Mouse (Mus musculus) lung, embryonic 15.5 days (tissue): ENCODE results near the gene Lonrf2. TPM values are rescaled to one million over a fixed set of nuclear protein-coding genes. Genes with fewer than 3 reads are reported as not detected.

Source experiments
- ATAC-seq: fragments of 200-750 bp; cut with Nextera tagmentation; 2 replicates; pipeline ENCODE4 v1.8.0; 2017; ENCODE audit warnings: moderate number of reproducible peaks, borderline replicate concordance; ENCODE audit not compliant: low FRiP score, low TSS enrichment; ENCODE audit errors: extremely low read depth
- H3K27ac ChIP-seq: fragments of 300-500 bp; sonication (generic); 2 replicates; pipeline ENCODE4 v1.5.1; 2015; ENCODE audit warnings: moderate library complexity, mild to moderate bottlenecking, inconsistent platforms
- H3K27me3 ChIP-seq: fragments of 300-500 bp; sonication (generic); 2 replicates; pipeline ENCODE4 v1.6.1; 2015; ENCODE audit warnings: inconsistent platforms
- H3K36me3 ChIP-seq: fragments of 300-500 bp; sonication (generic); 2 replicates; pipeline ENCODE4 v1.6.1; 2015; ENCODE audit warnings: inconsistent platforms
- H3K4me1 ChIP-seq: fragments of 300-500 bp; sonication (generic); 2 replicates; pipeline ENCODE4 v1.6.1; 2015; ENCODE audit warnings: inconsistent platforms
- H3K4me2 ChIP-seq: fragments of 300-500 bp; sonication (generic); 2 replicates; pipeline ENCODE4 v1.6.1; 2015; ENCODE audit warnings: inconsistent platforms, mild to moderate bottlenecking, moderate library complexity
- H3K4me3 ChIP-seq: fragments of 300-500 bp; sonication (generic); 2 replicates; pipeline ENCODE4 v1.5.1; 2015; ENCODE audit warnings: mild to moderate bottlenecking, inconsistent platforms
- H3K9ac ChIP-seq: fragments of 300-500 bp; sonication (generic); 2 replicates; pipeline ENCODE4 v1.6.1; 2015; ENCODE audit warnings: inconsistent platforms
- H3K9me3 ChIP-seq: fragments of 300-500 bp; sonication (generic); 2 replicates; pipeline ENCODE4 v1.6.1; 2016; ENCODE audit warnings: inconsistent platforms
- WGBS: fragments of 180-500 bp; shearing (Covaris S2); methylation state at CpG from one replicate; pipeline ENCODE4 v1.1.7; 2015; 5-methylcytosine and 5-hydroxymethylcytosine counted together
- polyA plus RNA-seq: library from polyadenylated mRNA; unstranded; fragments of >200 nt; fragmentation: Nextera tagmentation; extraction: Ambion mirVana; gene quantifications from 2 replicates; pipeline ENCODE4 v1.2.1, GENCODE M21; 2015

The Lonrf2 gene
- polyA plus RNA-seq, 1 experiment from 2014 or later, result 0.72 TPM

- Histone ChIP-seq H3K36me3 (no peaks in the 10 kb centered on the region), H3K4me2 (no peak overlapping the region), H3K27ac (no peak overlapping the region), H3K9ac (no peak overlapping the region), H3K27me3 (no peaks in the 10 kb centered on the region), H3K4me1 (no peaks in the 10 kb centered on the region), H3K9me3 (no peaks in the 10 kb centered on the region), H3K4me3 (no peak overlapping the region)
- WGBS, result 58% methylated on average over 7 of the region's 7 CpGs
- no peak for ATAC-seq
Observed at GRCm38 (mm10) chr1:38789988-38790602, 46.4 kb downstream of the Lonrf2 start.

- ATAC-seq, result no peak
- WGBS, result 72% methylated on average over 3 of the region's 3 CpGs
Observed at GRCm38 (mm10) chr1:38788904-38789303, 47.6 kb downstream of the Lonrf2 start.

DNA sequence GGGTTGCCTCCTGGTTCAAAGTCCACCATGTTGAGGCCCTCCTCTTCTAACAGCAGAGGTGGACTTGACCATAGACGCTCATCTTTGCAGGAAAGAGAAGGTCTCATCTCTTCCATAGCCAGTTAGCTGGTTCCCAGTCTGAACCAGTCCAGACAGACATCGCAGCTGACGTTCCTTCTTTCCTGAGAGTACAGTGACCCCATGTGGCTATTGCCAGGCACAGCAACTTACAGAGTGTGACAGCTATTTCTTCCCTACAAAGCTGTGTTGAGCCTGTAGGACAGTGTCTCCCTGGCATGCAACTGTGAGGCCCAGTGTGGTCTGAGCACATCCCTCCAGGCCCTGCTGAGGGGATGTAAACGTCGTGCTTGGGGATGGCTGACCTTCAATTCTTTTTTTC lies 49.1 kb downstream of the Lonrf2 start:
- Histone ChIP-seq H3K4me1 (no peaks in the 10 kb centered on the region), H3K36me3 (no peaks in the 10 kb centered on the region), H3K9me3 (no peaks in the 10 kb centered on the region), H3K4me3 (no peak overlapping the region), H3K27ac (no peak overlapping the region), H3K27me3 (no peaks in the 10 kb centered on the region), H3K4me2 (no peak overlapping the region), H3K9ac (no peak overlapping the region)
- ATAC-seq, result peak; percentile 20; the same call in 1 of the 2 replicates
- 5% methylated on average over 5 of the region's 5 CpGs for WGBS

More at GRCm38 (mm10) chr1:38788904-38789303, 47.6 kb downstream of the Lonrf2 start:
- no peaks in the 10 kb centered on the region for H3K9me3 ChIP-seq
- no peak overlapping the region for H3K4me3 ChIP-seq
- no peaks in the 10 kb centered on the region for H3K4me1 ChIP-seq
- no peaks in the 10 kb centered on the region for H3K36me3 ChIP-seq
- H3K9ac ChIP-seq, result no peak overlapping the region
- no peak overlapping the region for H3K4me2 ChIP-seq
- no peak overlapping the region for H3K27ac ChIP-seq
- H3K27me3 ChIP-seq, result no peaks in the 10 kb centered on the region

- ATAC-seq, result no peak
- Histone ChIP-seq H3K9ac (no peak overlapping the region), H3K36me3 (no peaks in the 10 kb centered on the region), H3K4me3 (no peak overlapping the region), H3K9me3 (no peaks in the 10 kb centered on the region), H3K27ac (no peak overlapping the region), H3K4me1 (no peaks in the 10 kb centered on the region), H3K27me3 (no peaks in the 10 kb centered on the region), H3K4me2 (no peak overlapping the region)
- WGBS, result 71% methylated on average over 7 of the region's 7 CpGs
Observed at GRCm38 (mm10) chr1:38786358-38786757, 50.2 kb downstream of the Lonrf2 start.

GRCm38 (mm10) chr1:38778271-38778670 lies 58.2 kb downstream of the Lonrf2 start:
- H3K4me2 ChIP-seq, result no peak overlapping the region
- WGBS, result 98% methylated on average over 1 of the region's 1 CpGs

DNA sequence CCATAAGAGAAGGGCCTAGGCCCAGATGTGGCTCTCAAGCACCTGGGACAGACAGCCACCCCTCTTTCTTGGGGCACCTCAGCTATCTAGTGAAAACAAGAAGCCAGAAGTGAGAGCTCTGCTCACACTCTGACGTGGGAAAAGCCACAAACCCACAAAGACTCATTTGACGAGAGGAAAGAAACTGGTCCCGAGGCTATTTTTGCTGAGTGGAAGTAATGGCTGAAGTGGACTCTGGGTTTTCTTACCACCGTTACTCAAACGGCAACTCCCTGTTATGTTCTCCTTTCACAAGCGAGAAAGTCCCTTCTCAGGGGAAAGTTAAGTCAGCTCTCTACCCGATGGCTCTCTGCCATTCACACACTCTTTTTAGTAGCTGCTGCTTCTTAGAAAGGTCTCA lies 59.0 kb downstream of the Lonrf2 start:
- H3K4me3 ChIP-seq, result no peak overlapping the region
- 77% methylated on average over 7 of the region's 7 CpGs for WGBS
- no peak for ATAC-seq

More at GRCm38 (mm10) chr1:38778271-38778670, 58.2 kb downstream of the Lonrf2 start:
- H3K27ac ChIP-seq, result no peak overlapping the region
- no peaks in the 10 kb centered on the region for H3K4me1 ChIP-seq
- H3K27me3 ChIP-seq, result no peaks in the 10 kb centered on the region
- no peak for ATAC-seq
- H3K9me3 ChIP-seq, result no peaks in the 10 kb centered on the region
- H3K4me3 ChIP-seq, result no peak overlapping the region
- no peak overlapping the region for H3K9ac ChIP-seq
- H3K36me3 ChIP-seq, result no peaks in the 10 kb centered on the region

GRCm38 (mm10) chr1:38775713-38776112 lies 60.8 kb downstream of the Lonrf2 start:
- H3K4me2 ChIP-seq, result no peak overlapping the region
- 91% methylated on average over 5 of the region's 5 CpGs for WGBS

More for the DNA sequence above, 59.0 kb downstream of the Lonrf2 start:
- Histone ChIP-seq H3K9me3 (no peaks in the 10 kb centered on the region), H3K36me3 (no peaks in the 10 kb centered on the region), H3K27me3 (no peaks in the 10 kb centered on the region), H3K27ac (no peak overlapping the region), H3K4me1 (no peaks in the 10 kb centered on the region), H3K9ac (no peak overlapping the region), H3K4me2 (no peak overlapping the region)

GRCm38 (mm10) chr1:38770676-38771075 lies 65.8 kb downstream of the Lonrf2 start:
- no peak overlapping the region for H3K4me2 ChIP-seq
- H3K4me3 ChIP-seq, result no peak overlapping the region
- H3K27me3 ChIP-seq, result no peaks in the 10 kb centered on the region
- no peak overlapping the region for H3K27ac ChIP-seq
- H3K9me3 ChIP-seq, result no peaks in the 10 kb centered on the region
- WGBS, result 62% methylated on average over 3 of the region's 3 CpGs
- no peak for ATAC-seq
- no peak overlapping the region for H3K9ac ChIP-seq
- H3K36me3 ChIP-seq, result no peaks in the 10 kb centered on the region
- H3K4me1 ChIP-seq, result peaks cover 16% of the 10 kb centered on the region

More at GRCm38 (mm10) chr1:38775713-38776112, 60.8 kb downstream of the Lonrf2 start:
- Histone ChIP-seq H3K4me3 (no peak overlapping the region), H3K36me3 (no peaks in the 10 kb centered on the region), H3K27ac (no peak overlapping the region), H3K9me3 (no peaks in the 10 kb centered on the region), H3K27me3 (no peaks in the 10 kb centered on the region), H3K9ac (no peak overlapping the region), H3K4me1 (no peaks in the 10 kb centered on the region)
- no peak for ATAC-seq

DNA sequence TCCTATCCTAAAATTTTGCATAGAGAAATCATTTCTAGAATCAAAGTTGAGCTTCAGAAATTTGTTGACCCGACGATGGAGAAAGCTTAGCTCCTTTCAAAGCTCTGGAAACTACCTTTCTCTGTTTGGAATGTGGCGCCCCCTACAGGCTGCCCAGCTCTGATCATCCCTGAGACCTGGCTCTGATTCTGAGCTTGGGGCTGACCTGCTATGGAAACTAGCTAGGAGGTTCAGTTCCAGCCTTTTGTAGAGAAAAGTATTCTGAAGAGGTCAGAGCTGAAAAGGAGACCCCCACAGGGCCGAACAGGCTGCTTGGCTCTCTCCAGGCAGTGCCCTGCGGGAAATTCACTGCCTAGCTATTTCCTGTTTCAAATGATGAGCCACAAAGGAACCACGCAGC lies 66.6 kb downstream of the Lonrf2 start:
- H3K4me3 ChIP-seq, result no peak overlapping the region
- no peak overlapping the region for H3K4me2 ChIP-seq
- no peaks in the 10 kb centered on the region for H3K27me3 ChIP-seq
- no peak overlapping the region for H3K9ac ChIP-seq
- no peak overlapping the region for H3K27ac ChIP-seq
- no peak for ATAC-seq
- WGBS, result 31% methylated on average over 6 of the region's 6 CpGs
- no peaks in the 10 kb centered on the region for H3K9me3 ChIP-seq
- peaks cover 16% of the 10 kb centered on the region for H3K4me1 ChIP-seq
- H3K36me3 ChIP-seq, result no peaks in the 10 kb centered on the region

GRCm38 (mm10) chr1:38767812-38768211 lies 68.7 kb downstream of the Lonrf2 start:
- Histone ChIP-seq H3K9me3 (no peaks in the 10 kb centered on the region), H3K4me2 (peak overlapping the region; percentile 41; the same call in 1 of the 2 replicates), H3K27me3 (no peaks in the 10 kb centered on the region), H3K4me3 (peak overlapping the region; percentile 13), H3K4me1 (peaks cover 16% of the 10 kb centered on the region), H3K36me3 (no peaks in the 10 kb centered on the region), H3K27ac (peak overlapping the region; percentile 62), H3K9ac (no peak overlapping the region)
- 6% methylated on average over 11 of the region's 11 CpGs for WGBS
- peak; percentile 76 for ATAC-seq

DNA sequence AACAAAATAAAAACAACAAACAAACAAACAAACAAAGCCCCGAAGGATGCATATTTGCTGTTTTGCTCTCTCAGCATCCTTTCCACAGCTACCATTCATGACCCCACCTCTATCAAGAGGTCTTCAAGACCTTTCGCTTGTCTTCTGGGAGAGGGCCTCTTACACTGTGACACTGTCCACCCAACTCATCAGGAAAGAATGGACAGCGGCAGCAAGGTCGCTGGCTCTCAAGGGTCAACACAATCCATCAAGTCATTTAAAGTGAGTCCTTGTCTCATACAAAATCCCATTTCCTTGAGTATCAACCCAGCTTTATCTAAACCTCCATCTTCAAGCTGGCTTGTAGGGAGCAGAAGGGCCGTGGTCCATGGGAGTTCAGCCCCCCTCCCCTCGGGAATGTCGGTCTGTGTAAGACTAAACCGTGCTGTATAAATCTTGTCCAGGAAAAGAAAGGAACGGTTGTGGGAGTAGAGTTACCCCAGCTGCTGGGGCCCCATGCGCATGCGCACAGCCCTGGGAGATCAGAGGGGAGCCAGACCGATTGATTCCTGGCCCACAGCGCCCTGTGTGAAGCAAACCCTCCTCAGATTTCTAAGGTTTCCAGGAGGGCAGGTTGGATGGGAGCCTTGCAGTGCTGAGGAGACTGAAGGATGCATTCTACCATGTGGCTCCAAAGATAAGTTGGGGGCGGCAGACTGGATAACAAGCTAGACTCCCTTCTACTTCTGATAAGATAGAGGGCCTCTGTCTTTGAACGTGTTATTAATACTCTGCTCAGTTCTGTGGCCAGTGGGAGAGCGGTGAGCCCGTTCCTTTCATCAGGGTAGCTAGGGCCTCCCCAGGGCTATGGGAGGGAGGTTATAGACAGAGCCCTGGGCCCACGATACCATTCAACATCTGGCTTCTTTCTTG lies 69.6 kb downstream of the Lonrf2 start:
- H3K27ac ChIP-seq, result peak overlapping the region; percentile 62
- peaks cover 16% of the 10 kb centered on the region for H3K4me1 ChIP-seq
- H3K9me3 ChIP-seq, result no peaks in the 10 kb centered on the region
- no peaks in the 10 kb centered on the region for H3K27me3 ChIP-seq
- H3K9ac ChIP-seq, result no peak overlapping the region
- 13% methylated on average over 18 of the region's 18 CpGs for WGBS
- peak overlapping the region; percentile 41 for H3K4me2 ChIP-seq
- H3K4me3 ChIP-seq, result peak overlapping the region; percentile 13
- no peaks in the 10 kb centered on the region for H3K36me3 ChIP-seq
- peak; percentile 84 for ATAC-seq

DNA sequence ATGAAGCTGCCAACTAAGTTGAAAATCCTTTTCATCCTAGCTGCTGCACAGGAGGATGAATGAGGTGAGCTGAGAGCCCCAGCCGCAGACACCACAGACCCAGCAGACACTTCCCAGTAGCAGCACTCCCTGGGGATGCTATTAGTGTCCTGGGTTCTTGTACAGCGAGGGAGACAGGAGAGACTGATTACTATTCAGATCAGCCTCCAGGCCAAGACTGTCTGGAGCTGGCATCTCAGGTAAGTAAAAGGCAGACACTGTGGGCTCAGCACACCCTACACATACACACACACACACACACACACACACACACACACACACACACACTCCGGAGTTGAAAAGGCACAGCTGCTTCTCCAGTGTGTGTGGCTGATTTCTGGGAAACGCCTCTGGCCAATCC lies 70.3 kb downstream of the Lonrf2 start:
- Histone ChIP-seq H3K27me3 (no peaks in the 10 kb centered on the region), H3K27ac (no peak overlapping the region; the same call in 1 of the 2 replicates), H3K4me1 (peaks cover 16% of the 10 kb centered on the region), H3K36me3 (no peaks in the 10 kb centered on the region), H3K4me2 (no peak overlapping the region), H3K4me3 (no peak overlapping the region), H3K9me3 (no peaks in the 10 kb centered on the region), H3K9ac (no peak overlapping the region)
- WGBS, result 29% methylated on average over 4 of the region's 4 CpGs
- no peak for ATAC-seq
